Mouse (Mus musculus): ENCODE data around the gene Hinfp.

- TF ChIP-seq CTCF (IDR thresholded peaks at IDR 0.05) (no peak), POLR2A (IDR thresholded peaks at IDR 0.05; ENCODE audit: insufficient read depth, low read depth, low read length) (no peak), EP300 (IDR thresholded peaks at IDR 0.05; ENCODE audit: insufficient read depth, low read depth, low read length) (no peak)
These were observed 16.5 kb downstream of the Hinfp start for GRCm38 (mm10) chr9:44288959-44289291.
